Mouse (Mus musculus) ES-Bruce4 (cell line): ENCODE results near the gene Olfr877. TPM values are rescaled to one million over a fixed set of nuclear protein-coding genes. Genes with fewer than 3 reads are reported as not detected.

Experiments used
- H3K27ac ChIP-seq: 2 replicates; pipeline ENCODE4 v1.5.1; 2012; ENCODE audit warnings: low read length, inconsistent platforms; ENCODE audit not compliant: insufficient read depth
- H3K27me3 ChIP-seq: 2 replicates; pipeline ENCODE4 v1.6.1; 2012; ENCODE audit warnings: mild to moderate bottlenecking, low read length, inconsistent platforms; ENCODE audit not compliant: control insufficient read depth, poor library complexity, insufficient read depth, severe bottlenecking
- H3K36me3 ChIP-seq: 2 replicates; pipeline ENCODE4 v1.6.1; 2012; ENCODE audit warnings: inconsistent platforms, mild to moderate bottlenecking, low read length, moderate library complexity; ENCODE audit not compliant: control insufficient read depth, poor library complexity, insufficient read depth, severe bottlenecking
- H3K4me1 ChIP-seq: one replicate; pipeline ENCODE4 v1.8.1; 2011; ENCODE audit warnings: low read length; ENCODE audit not compliant: control insufficient read depth, insufficient read depth
- H3K4me3 ChIP-seq: 2 replicates; pipeline ENCODE4 v1.5.1; 2011; ENCODE audit warnings: low read depth, mild to moderate bottlenecking, low read length
- H3K9ac ChIP-seq: 2 replicates; pipeline ENCODE4 v1.6.1; 2012; ENCODE audit warnings: low read depth, mild to moderate bottlenecking, inconsistent platforms; ENCODE audit not compliant: poor library complexity, severe bottlenecking
- H3K9me3 ChIP-seq: replicated peaks from 2 replicates; pipeline ENCODE4 v1.6.1; 2012; ENCODE audit warnings: mild to moderate bottlenecking, low read length, inconsistent platforms; ENCODE audit not compliant: control insufficient read depth, poor library complexity, insufficient read depth, severe bottlenecking
- CTCF ChIP-seq: IDR thresholded peaks from one replicate; pipeline ENCODE4 v1.8.1; 2011; ENCODE audit warnings: low read depth, low read length
- EP300 ChIP-seq: IDR thresholded peaks from 2 replicates; pipeline ENCODE4 v1.6.1; 2011; ENCODE audit warnings: low read depth, low read length; ENCODE audit not compliant: insufficient read depth
- POLR2A ChIP-seq: IDR thresholded peaks from one replicate; pipeline ENCODE4 v1.8.1; 2011; ENCODE audit warnings: low read length; ENCODE audit not compliant: insufficient read depth
- polyA plus RNA-seq: library from polyadenylated mRNA; stranded (reverse); fragments of >200 nt; gene quantifications from 2 replicates; pipeline ENCODE4 v1.2.4, GENCODE M21; 2011; ENCODE audit warnings: low read depth; ENCODE audit not compliant: missing spikeins, insufficient read depth, insufficient read length

Olfr877 gene
- polyA plus RNA-seq: not detected in 2 replicates

GRCm38 (mm10) chr9:37853969-37854368 is at the start of gene Olfr877:
TSS of gene Olfr877 (plus strand) at chr9:37854269.
- TF ChIP-seq POLR2A (no peak), EP300 (no peak), CTCF (no peak)
- Histone ChIP-seq H3K27ac (no peak within 1 kb of the TSS), H3K9ac (no peak within 1 kb of the TSS), H3K27me3 (no peaks in the 10 kb centered on the region), H3K9me3 (no peaks in the 10 kb centered on the region), H3K36me3 (no peaks in the 10 kb centered on the region), H3K4me3 (no peak within 1 kb of the TSS), H3K4me1 (no peaks in the 10 kb centered on the region)

GRCm38 (mm10) chr9:37807235-37807634 is 46.8 kb upstream of the Olfr877 start:
- H3K4me3 ChIP-seq: no peak overlapping the region
- no peaks in the 10 kb centered on the region for H3K4me1 ChIP-seq
- H3K27me3 ChIP-seq: no peaks in the 10 kb centered on the region
- TF ChIP-seq POLR2A: no peak
- TF ChIP-seq EP300: no peak
- no peak for TF ChIP-seq CTCF
- no peak overlapping the region for H3K27ac ChIP-seq
- H3K9me3 ChIP-seq: no peaks in the 10 kb centered on the region
- H3K9ac ChIP-seq: no peak overlapping the region
- no peaks in the 10 kb centered on the region for H3K36me3 ChIP-seq

- no peak for TF ChIP-seq EP300
- no peak for TF ChIP-seq POLR2A
- no peak for TF ChIP-seq CTCF
- Histone ChIP-seq H3K9ac (no peak overlapping the region), H3K9me3 (no peaks in the 10 kb centered on the region), H3K4me1 (no peaks in the 10 kb centered on the region), H3K4me3 (no peak overlapping the region), H3K36me3 (no peaks in the 10 kb centered on the region), H3K27ac (no peak overlapping the region), H3K27me3 (no peaks in the 10 kb centered on the region)
Measured at GRCm38 (mm10) chr9:37808456-37808855, 45.6 kb upstream of the Olfr877 start.

- Histone ChIP-seq H3K36me3 (no peaks in the 10 kb centered on the region), H3K27ac (no peak overlapping the region), H3K9ac (no peak overlapping the region), H3K9me3 (no peaks in the 10 kb centered on the region), H3K27me3 (no peaks in the 10 kb centered on the region), H3K4me1 (no peaks in the 10 kb centered on the region), H3K4me3 (no peak overlapping the region)
- no peak for TF ChIP-seq EP300
- no peak for TF ChIP-seq CTCF
- TF ChIP-seq POLR2A: no peak
Measured at GRCm38 (mm10) chr9:37808976-37809375, 45.1 kb upstream of the Olfr877 start.

- H3K27ac ChIP-seq: no peak overlapping the region
- no peaks in the 10 kb centered on the region for H3K9me3 ChIP-seq
- H3K36me3 ChIP-seq: no peaks in the 10 kb centered on the region
- H3K9ac ChIP-seq: no peak overlapping the region
- no peak overlapping the region for H3K4me3 ChIP-seq
- H3K27me3 ChIP-seq: no peaks in the 10 kb centered on the region
- H3K4me1 ChIP-seq: no peaks in the 10 kb centered on the region
- TF ChIP-seq CTCF (no peak), POLR2A (no peak), EP300 (no peak)
Measured at GRCm38 (mm10) chr9:37814696-37815095, 39.4 kb upstream of the Olfr877 start.

- H3K9ac ChIP-seq: no peak overlapping the region
- H3K4me1 ChIP-seq: no peaks in the 10 kb centered on the region
- no peaks in the 10 kb centered on the region for H3K27me3 ChIP-seq
- no peaks in the 10 kb centered on the region for H3K9me3 ChIP-seq
- TF ChIP-seq CTCF (no peak), EP300 (no peak), POLR2A (no peak)
- no peak overlapping the region for H3K4me3 ChIP-seq
- H3K36me3 ChIP-seq: no peaks in the 10 kb centered on the region
- no peak overlapping the region for H3K27ac ChIP-seq
Measured at GRCm38 (mm10) chr9:37829881-37830280, 24.2 kb upstream of the Olfr877 start.
